ENCODE assay signal across 8 mouse cellular contexts in the genomic region with DNA sequence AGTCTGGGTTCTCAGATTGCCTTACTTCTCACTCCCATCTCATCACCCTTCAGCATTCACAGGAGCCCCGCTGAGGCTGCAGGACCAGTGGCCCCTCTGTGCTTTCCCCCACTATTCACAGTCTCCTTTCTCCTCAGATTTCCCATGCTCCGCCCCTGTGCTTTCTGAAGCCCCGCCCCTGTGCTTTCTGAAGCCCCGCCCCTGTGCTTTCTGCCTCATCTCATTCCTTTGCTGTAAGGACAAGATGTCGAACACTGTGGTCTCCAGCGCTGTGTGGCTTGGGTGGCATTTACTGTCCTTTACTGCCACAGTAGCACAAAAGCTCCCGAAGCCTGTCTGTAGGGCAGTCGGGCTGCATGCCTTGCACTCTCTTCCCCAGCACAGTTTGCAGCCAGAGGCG.
A peak's percentile ranks its signal among the peaks of the same experiment; 100 is the strongest.
DNase-seq lines count a peak whose midpoint lies in the region; ATAC-seq and TF ChIP-seq lines count a peak whose summit lies in the region.

No protein-coding gene starts in this region.

- no peak overlapping the region for H3K27ac ChIP-seq in hindbrain, embryonic 15.5 days (replicated peaks)
- no peak overlapping the region for H3K27ac ChIP-seq in thymus, adult 2 months (ENCODE audit: control insufficient read depth, insufficient read depth, low read length)

- H3K4me1 ChIP-seq in hindbrain, embryonic 15.5 days (replicated peaks): peaks cover 15% of the 10 kb centered on the region
- H3K4me1 ChIP-seq in thymus, adult 2 months (replicated peaks; ENCODE audit: control insufficient read depth, insufficient read depth, low read length): peaks cover 20% of the 10 kb centered on the region

- no peak for TF ChIP-seq CTCF in thymus, adult 2 months (IDR thresholded peaks at IDR 0.05; ENCODE audit: borderline replicate concordance, control insufficient read depth, extremely low read depth, insufficient read depth, low read length, poor library complexity)

- no peaks in the 10 kb centered on the region for H3K9me3 ChIP-seq in hindbrain, embryonic 15.5 days

- H3K36me3 ChIP-seq in hindbrain, embryonic 15.5 days: no peaks in the 10 kb centered on the region
- no peaks in the 10 kb centered on the region for H3K36me3 ChIP-seq in thymus, adult 2 months (ENCODE audit: control insufficient read depth, insufficient read depth, low read length)

- no peak overlapping the region for H3K9ac ChIP-seq in hindbrain, embryonic 15.5 days

- H3K27me3 ChIP-seq in hindbrain, embryonic 15.5 days: no peaks in the 10 kb centered on the region
- no peaks in the 10 kb centered on the region for H3K27me3 ChIP-seq in thymus, adult 2 months (ENCODE audit: control insufficient read depth, insufficient read depth, low read length)

- no peak for ATAC-seq in hindbrain, embryonic 15.5 days (ENCODE audit: low FRiP score, low read depth)
- no peak for ATAC-seq in frontal cortex, adult (ENCODE audit: low TSS enrichment)

- no peak overlapping the region for H3K4me3 ChIP-seq in hindbrain, embryonic 15.5 days
- no peak overlapping the region for H3K4me3 ChIP-seq in thymus, adult 2 months (ENCODE audit: control insufficient read depth, insufficient read depth, low read length)

- DNase-seq in adrenal gland, adult 2 months: peak; percentile 37
- DNase-seq in adrenal gland, postnatal 4 days (ENCODE audit: low spot score in 2 of 2): no peak
- DNase-seq in c-Kit-positive CD71-positive TER-119-positive erythroid progenitor cells, embryonic 14.5 days (ENCODE audit: low spot score): peak; percentile 10
- peak; percentile 50 for DNase-seq in lung, postnatal 10 days
- peak; percentile 38 for DNase-seq in thymus, adult 2 months
- DNase-seq in frontal cortex, postnatal 36 days (ENCODE audit: low spot score in 2 of 2): no peak

- TF ChIP-seq POLR2A in thymus, adult 2 months (IDR thresholded peaks at IDR 0.05; ENCODE audit: control insufficient read depth, extremely low read depth, insufficient read depth, low read length, poor library complexity): no peak

- peak overlapping the region; percentile 28; the same call in 1 of the 2 replicates for H3K4me2 ChIP-seq in hindbrain, embryonic 15.5 days

- 5% methylated on average over 9 of the region's 9 CpGs for WGBS in hindbrain, embryonic 15.5 days
- WGBS in thymus, adult 2 months: 17% methylated on average over 9 of the region's 9 CpGs

Comparison
In these comparisons a context has a peak if more than half of its experiments do, and no peak if none do; other contexts are left out.
1. DNase-seq: peak in adrenal gland, adult 2 months (single experiment), c-Kit-positive CD71-positive TER-119-positive erythroid progenitor cells, embryonic 14.5 days (single experiment), lung, postnatal 10 days (single experiment) and thymus, adult 2 months (single experiment); none in adrenal gland, postnatal 4 days (0 of 2) and frontal cortex, postnatal 36 days (0 of 2).